Mouse (Mus musculus) megakaryocyte, embryonic 14.5 days (primary cell): Measurements from ENCODE around the gene Kcna1.

Source experiments
- FLI1 ChIP-seq: IDR thresholded peaks from 2 replicates; pipeline ENCODE4 v1.6.1; 2012; ENCODE audit warnings: low read length, inconsistent platforms, mixed read lengths
- GATA1 ChIP-seq: IDR thresholded peaks from 3 replicates; pipeline ENCODE4 v1.6.1; 2012; ENCODE audit warnings: mixed read lengths, low read length, inconsistent platforms, borderline replicate concordance

DNA sequence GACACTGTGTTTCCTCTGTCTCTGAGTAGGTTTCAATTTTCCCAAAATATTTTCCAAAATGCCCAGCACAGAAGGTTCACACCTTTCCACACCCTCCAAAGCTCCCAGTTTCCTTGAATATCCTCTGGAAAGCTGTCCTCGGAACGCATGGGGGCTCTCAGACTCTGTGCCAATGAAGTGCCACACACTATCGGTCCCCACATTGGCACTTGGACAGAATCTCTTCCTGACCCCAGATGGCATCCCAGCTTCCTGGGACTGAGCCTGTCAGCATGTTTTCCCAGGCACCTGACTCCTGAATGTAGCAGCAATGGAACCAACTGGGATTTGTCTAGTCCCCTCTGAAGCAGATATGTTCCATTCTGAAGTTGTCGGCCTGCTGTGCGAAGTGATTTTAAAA is 20.8 kb upstream of the Kcna1 start:
- no peak for TF ChIP-seq GATA1
- no peak for TF ChIP-seq FLI1
